Mouse (Mus musculus): ENCODE measurements around the gene Kera.

DNA sequence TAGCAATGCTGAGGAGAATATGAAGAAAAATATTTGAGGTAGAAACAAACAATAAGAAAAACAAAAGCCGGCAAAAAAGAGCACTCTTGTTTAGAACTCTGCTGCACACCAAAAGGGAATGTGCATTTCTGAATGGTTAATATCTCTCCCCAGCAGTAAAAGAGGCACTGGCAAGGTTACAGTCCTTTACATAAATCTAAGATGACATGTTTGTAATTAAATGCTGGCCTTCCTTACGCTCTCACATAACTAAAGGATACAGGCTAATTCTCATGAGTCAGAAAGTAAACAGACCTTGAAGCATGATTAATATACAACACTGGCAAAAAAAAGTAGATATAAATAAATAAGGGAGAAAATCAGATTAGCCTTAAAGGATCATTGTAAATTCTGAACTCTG, 43.7 kb downstream of the Kera start:
- TF ChIP-seq POLR2A (IDR thresholded peaks at IDR 0.05; ENCODE audit: control insufficient read depth, low read depth, low read length) (no peak), CTCF (IDR thresholded peaks at IDR 0.05; ENCODE audit: control insufficient read depth, insufficient read depth, insufficient replicate concordance, low read depth, low read length) (no peak)
